Mouse (Mus musculus) kidney, adult 9 months (tissue): ENCODE results near the gene Gm20518.

Experiments
- DNase-seq: peaks from one replicate; pipeline ENCODE4 v3.0.0; 2022

Gene Gm20518

DNA sequence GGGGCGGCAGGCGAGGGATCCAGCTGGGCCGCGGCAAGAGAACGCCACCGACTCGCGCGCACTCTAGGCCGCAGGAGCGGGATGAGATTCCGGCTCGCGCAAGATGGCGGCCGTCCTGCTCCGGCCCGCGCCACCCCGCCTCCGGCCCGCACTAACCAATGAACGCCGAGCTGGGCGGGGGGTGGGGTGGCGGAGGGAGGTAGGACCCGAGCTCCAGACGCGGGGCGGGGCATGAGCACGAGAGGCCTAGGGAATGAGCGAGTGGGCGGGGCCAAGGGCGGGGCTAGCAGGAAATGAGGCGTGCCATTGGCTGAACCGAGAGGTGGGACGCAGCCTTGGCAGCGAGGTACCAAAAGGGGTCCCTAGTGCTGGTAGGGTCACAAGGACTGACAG lies at the start of gene Gm20518:
Gm20518 (minus strand) TSS at position 105 of the 393 bp plus-strand sequence.
- peak; percentile 99 for DNase-seq

DNA sequence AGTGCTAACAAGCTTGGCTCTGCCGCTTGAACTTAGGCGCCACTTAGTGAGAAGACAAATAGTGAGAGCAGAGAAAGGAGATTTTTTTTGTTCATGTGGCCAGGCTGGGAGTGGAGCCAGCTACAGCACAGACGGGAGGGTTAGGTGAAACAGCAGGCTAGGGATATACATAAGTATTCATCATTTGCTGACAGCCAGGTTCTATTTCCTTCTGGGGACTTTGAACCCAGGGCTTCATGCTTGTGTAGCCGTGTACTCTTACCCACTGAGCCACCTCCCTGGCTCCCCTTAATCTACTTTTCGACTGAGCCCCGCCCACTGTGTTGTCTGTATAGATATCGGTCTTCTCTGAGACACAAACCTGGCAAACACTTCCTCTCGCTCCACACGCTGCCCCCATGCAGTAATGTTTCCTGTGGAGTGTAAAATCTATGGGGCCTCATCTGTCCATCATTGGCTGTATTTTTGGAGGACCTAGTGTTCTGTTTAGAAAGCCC lies 47.8 kb upstream of the Gm20518 start:
- no peak for DNase-seq

DNA sequence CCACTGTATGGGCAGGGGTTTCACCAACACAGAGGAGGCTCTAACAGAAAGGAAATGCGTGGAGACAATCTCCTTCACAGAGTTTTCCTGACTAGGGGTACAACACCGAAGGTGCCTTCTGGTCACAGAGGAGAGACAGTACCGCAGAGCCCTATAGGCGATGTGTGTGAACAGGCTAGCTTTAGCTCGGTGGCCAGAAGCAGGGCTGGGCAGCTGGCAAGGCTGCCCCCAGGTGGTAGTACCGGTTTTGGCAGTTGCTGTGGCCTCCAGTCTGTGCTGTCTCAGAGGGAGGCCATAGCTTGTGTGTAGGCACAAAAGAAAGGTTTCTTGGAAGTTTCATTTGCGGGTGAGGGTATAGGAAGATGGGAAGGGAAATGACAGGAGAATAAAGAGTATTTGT lies 47.4 kb upstream of the Gm20518 start:
- peak; percentile 80 for DNase-seq

DNA sequence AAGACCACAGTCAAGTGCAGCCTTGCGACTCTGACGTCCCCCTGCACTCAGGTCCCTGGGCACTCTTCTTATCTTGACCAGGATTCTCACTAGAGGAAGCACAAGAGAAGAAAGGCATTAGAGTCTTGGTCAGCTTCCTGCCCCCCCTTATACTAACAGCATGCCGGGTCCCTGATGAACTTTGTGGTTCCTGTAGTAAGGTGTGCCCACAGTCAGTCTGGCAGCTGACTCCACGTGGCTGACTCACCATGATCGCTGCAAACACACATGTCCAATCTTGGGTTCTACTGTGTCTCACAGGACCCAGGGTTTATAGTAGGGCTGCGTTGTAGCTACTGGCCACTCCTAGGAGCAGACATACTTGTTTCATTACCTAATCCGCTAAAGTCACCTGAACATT lies 46.7 kb upstream of the Gm20518 start:
- no peak for DNase-seq

DNA sequence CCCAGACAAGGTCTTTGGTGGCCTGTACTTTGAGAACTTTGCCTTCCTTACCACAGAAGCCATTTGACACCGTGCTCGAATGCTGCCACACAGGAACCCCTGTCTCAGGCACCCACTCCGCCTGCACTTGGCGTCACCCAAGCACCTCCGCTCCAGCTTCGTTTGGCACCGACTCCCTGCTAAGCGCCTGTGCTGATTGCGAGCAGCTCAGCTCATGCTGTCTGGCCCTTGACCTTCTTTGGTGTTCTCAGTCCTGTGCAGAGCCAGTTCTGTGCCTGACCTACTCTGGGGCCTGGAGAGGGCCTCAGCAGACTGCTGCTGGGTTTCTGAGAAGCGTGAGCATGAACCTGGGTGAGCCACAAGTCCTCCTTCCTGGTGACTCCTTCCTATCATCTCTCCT lies 45.3 kb upstream of the Gm20518 start:
- DNase-seq: no peak

DNA sequence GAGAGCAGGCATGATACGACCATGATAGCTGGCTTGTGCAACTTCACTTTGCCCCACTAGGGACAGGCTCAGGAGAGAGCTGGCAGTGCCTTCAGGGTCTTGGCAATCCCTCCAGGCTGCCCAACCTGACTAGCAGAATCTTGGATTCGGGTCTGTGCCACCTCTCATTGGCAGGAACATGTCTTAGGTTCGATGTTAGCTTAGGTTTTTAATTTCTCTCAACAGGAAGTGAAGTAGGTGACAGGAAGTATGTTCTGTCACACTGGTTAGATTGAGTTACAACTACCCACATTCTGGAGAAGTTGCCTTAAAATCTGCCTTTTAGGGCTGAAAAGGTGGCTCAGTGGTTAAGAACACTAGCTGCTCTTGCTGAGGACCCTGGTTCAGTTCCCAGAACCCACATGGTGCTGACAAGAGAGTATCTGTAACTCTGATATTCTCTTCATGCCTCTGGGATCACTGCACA lies 43.0 kb upstream of the Gm20518 start:
- no peak for DNase-seq

DNA sequence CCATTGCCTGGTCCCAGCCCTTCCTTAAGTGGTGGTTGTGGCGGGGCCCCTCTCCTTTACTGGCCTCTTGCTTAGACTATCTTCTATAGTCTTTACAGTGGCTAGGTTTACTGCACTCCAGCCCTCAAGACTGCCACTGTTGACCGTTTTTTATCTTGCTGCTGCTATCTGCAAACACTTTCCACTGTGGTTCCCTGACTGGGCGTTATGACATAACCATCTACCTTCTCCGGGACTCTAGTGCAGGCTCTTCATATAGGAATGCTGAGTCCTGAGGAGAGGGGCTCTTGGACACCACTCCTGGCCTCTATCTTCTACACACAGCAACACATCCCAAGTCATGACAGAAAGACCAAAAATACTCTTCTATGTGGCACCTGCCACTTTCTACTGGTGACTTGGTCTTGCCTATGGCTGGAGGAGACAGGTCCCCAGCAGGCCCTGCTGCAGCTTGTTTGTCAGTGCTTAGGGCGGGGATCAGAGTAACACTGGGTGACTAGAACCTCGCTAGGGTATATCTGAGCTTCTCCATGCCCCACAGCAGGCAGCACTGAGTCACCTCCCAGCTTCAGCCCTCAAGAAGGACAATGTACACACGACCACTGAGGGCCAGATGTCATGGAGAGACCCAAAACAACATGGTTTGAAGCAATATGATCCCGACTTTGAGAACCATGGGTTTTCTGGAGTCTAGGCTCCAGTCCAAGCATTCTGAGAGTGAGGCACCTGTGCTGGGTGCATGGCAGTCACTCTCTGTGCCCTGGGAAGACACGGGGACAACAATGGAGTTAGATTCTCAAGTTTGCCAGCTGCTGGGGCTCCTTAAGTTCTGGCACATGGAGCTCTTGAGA lies 42.3 kb upstream of the Gm20518 start:
- no peak for DNase-seq

DNA sequence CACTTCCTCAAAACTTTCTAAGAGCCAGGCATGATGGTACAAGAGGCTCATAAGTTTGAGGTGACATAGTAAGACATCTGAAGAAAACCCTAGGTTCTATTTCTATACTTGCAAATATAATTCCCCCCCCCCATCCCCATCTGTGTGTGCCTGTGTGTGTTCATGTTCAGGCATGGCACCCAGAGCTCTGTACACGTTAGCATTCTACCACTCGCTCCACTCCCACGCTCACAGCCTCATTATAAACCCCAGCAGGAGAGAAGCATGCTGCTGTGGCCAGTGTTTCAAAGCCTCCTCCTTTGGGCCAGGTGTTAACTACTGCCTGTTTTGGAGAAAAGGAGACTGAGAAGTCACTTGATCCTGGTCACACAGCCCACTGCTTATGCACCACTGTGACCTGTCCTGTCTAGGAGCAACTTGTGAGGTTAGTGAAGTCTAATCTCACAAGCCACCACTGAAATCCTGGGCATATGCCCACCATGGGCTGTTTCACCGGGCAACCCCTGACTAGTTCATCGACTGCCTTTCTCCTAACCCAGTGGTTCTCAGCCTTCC lies 40.5 kb upstream of the Gm20518 start:
- DNase-seq: no peak

DNA sequence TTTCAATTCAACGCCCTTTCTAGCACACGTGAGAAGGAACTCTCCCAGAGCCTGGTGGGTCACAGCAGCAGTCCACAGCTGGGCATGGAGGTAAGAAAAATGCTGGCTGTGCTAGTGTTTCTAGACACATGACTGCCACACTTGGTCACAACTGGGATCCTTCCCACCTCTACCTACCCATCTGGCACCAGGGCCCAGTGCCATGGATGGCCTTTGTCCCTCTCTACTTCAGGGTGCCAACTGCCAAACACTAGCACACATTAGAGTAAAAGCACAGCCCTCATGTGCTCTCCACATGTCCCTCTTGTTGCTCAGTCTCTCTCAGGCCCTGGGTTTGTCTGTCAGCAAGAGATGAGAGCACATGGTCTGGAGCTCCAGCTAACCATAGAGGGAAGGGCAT lies 38.2 kb upstream of the Gm20518 start:
- no peak for DNase-seq

DNA sequence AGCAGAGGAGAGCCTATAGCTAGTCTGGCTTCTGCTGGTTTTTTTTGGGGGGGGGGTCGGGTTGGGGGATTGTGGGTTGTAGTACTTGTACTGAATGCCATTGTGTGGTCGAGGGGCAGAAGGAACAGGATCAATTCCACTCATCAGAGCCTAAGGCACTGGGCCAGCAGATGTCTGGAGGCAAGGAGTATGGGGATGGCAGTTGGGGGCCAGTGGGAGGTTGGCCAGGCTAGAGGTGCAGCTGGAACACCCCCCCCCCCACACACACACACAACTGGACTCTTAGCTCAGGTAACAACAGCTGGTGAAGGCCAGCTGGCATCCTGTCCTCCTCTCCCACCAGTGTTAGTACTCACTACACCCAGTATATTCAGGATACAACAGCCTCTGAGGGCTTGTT lies 37.7 kb upstream of the Gm20518 start:
- DNase-seq: no peak

DNA sequence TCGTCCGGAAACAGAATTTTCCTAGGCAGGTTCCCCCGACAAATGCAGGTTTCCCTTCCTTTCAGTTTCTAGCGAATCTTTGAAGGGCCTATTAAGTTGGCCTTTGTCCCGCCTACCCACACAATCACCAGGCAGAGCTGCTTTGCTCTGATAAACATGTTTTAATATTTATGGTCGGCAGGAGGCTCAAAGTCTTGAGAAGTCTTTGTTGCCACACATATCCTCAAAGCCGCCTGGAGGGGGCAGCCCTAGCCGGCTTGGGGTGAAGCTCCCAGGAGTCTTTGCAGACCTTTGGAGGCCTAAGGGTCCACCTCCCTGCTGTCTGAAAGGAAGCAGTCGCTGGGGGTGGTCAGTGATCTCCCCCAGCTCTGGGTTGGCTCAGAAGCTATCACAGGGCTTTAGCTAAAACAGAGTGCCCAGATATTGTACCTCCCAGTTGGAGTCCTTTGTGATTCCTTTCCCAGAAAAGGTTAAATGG lies 37.2 kb upstream of the Gm20518 start:
- DNase-seq: peak; percentile 89

DNA sequence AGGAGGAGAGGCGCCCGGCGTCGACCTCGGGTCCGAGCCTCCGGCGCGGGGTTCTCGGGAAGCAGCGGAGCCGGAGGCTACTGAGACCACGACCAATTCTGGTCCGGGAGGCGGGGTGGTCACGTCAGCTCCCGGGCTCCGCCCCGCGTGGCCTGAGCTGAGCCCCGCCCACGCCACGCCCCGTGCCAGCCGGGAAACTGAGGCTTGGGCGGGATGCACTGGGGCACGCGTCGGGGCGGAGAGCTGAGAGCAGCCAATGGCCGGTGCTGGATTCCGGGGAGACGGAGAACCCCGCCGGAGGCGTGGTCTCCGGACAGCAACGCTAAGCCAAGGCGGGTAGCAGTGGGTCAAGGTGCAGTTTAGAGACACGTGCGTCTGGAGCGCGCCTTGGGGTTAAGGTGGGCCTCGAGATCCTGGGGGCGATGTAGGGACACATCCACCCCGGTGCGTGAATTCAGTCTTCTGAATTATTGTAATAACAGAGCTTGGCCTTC lies 36.7 kb upstream of the Gm20518 start, which contains the start of gene Slc25a1:
Slc25a1 (minus strand) TSS at position 133 of the 494 bp plus-strand sequence.
- peak; percentile 83 for DNase-seq

DNA sequence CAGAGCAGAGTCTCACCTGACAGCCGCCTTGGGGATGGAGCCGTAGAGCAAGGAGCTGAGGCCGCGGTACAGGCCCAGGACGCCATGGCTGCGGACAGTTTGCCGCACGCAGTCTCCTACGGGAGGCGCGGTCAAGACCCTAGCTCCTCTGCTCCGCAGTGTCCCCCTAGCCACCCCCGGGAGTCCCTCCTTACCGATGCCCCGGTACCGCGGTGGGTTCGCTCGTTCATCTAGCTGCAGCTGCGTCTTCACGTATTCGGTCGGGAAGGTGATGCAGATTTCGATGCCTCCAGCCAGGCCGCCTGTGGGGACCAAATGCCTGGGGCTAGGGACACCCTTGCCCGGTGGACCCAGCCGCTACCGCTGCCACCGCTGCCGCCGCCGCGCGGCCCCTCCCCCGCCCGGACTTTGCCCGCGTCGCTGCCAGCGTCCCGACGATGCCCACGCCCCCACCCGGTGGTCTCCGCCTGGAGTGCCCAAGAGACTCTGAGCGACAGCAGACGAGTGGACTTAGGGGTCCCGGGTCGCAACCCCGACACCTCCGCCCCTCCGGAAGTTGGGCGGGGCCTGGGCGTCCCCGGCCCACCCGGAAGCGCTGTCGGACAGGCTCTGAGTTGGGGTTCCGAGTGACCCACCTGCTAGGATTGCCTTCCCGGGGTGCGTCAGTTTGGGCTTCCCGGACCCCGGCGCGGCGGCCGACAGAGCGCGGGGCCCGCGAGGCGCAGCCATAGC lies 36.0 kb upstream of the Gm20518 start:
- no peak for DNase-seq

DNA sequence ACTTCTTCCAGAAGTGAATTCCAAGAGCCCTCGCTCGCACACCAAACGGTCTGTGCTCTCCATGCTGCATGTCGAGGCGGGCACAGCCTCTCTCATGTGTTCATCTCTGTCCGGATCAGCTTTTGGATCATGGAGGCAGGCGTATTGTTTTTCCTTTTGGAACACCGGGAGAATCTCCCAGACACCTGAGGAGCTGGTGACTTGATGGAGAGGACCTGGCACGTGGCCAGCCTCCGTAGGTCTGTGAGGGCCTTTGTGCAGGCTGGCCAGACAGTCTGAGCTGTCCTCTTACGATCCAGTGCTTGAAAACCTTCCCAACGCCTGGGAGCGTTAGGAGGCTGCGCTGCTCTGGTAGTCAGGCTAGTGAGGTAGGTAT lies 30.7 kb upstream of the Gm20518 start:
- DNase-seq: no peak

DNA sequence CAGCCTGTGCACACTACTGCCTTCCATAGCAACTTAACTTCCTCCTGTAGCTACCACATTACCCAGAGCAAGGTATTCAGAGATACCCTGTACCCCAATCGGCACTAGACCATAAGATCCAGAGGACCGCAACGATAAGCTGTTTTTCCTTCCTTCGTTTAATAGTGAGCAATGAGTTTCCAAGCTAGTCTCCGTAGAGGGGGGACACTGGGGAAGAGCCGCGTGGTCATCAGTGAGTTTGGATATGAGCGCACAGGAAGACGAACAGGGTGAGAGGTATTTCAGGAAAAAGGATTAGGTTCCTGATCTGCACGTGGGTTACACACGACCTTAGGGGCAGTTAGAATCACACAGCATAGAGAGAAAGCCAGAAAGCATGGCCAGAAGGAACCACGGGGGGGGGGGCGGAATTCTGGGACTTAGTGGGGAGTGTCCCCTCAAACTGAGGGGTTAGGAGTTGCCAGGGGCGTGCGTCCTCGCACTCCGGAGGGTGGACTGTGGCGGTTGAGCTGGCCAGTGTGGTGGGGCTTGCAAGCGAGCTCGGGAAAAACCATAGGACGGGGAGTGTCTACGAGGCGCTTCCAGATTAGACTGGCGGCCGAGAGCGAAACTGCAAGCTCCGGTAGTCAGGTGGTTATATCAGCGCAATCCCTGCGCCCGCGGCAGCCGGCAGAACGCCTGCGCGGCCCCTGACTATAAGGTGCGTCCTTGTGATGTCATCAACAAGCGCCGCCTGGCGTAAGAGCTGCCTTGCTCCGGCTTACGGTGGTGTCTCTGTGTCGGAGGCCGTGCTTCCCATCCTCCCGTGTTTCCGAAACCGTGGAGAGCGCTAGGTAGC lies 30.1 kb upstream of the Gm20518 start:
- DNase-seq: peak; percentile 96

DNA sequence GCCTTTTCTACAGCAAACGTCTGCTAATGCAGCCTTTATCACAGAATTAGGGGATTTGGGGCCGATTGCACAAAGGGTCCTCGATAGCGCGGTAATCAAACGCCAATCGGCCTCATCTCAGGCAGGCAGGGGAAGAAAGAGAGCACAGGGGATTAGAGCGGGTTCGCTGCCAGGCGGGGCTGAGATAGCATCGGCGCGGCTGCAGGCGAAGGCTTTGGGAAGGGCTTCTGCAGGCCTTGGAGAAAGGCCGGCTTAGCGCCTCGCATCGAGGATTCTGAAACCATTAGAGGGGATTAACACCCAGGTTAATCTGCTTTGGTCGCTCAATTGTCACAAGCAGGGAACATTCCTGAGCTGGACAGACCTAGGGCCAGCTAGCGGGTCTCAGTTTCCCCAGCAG lies 29.1 kb upstream of the Gm20518 start:
- no peak for DNase-seq

DNA sequence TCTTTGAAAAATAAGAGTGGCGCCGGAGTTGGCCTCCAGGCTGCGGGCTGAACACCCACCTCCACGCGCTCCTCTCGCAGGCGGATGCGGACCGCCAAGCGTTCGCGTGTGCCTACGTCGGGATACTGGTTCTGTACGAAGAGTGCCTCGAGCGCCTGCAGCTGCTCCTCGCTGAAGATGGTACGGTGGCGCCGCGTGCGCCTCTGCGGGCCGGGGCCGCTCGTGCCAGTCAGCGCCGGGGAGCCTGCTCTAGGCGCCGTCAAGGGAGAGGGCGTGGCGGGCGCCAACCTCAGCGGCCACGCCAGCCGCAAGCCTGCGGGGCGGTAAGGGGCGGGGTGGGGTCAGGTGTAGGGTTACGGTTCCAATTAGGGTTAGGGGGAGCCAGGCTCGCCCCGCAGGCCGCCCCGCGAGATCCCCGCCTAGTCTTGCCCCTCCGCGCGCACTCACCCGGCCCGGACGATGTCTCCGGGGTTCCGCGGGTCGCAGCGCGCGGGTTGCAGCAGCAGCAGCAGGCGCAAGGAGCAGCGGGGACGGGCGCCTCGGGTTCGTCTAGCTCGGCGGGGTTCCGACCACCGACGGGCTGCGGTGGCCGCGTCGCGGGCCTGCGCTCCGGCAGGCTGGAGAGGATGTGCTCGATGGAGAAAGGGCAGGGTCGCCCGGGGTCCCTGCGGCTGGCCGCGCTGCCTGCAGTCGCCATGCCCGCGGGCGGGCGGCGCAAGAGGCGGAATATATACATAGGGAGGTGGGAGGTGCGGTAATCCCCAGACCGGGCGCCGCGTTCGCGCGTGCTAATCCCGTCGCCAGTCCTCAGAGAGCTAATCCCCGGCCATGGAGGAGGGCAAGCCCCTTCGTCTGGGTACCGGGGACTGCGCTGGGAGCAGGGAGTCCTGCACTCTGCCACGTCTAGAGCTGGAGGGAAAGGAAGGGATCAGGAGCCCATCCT lies 23.1 kb upstream of the Gm20518 start, which contains the start of gene Gsc2:
Gsc2 (minus strand) TSS at position 753 of the 943 bp plus-strand sequence.
- DNase-seq: no peak

DNA sequence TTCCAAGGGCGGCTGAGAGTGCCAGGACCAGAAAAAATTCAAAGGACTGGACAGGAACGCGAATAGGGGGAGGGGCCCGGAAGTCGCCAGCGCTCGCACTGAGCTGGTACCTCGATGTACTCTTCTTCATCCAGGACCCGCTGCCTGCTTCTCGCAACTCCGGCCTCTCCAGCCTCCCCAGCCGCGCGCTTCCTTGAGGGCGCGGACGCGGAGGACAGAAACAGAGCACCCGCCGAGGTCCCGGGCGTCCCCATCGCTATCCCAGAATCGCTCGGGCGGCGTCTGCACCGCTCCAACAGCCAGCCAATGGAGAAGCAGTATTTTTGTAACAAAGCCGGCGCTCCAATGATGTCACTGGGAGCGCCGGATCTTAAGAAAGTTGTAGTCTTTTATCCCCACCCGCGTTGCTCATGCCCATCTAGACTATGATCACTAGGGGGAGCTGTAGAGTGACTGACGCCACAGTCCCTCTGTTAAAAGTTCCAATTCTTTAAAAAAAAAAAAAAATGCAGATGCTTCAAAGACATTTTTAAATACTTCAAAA lies 19.7 kb upstream of the Gm20518 start, which contains the start of gene Ess2:
Ess2 (minus strand) TSS at position 297 of the 544 bp plus-strand sequence.
- DNase-seq: peak; percentile 96

DNA sequence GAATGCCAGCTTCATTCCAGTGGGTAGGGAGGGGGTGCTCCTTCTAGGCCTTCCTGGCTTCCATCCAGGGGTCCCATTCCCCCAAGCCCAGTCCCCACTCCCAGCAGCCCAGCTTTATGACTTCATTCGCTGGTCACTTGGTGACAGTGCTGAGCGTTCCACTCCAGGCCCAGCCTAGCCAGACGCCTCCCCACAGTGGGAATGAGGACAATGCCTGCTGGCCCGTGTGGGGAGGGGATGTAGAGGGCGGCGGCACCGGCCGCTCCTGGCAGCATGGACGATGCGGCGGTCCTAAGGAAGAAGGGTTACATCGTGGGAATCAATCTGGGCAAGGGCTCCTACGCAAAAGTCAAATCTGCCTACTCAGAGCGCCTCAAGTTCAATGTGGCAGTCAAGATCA lies 7.0 kb upstream of the Gm20518 start, which contains the start of the genes Dgcr2 and Tssk2:
Dgcr2 (minus strand) TSS at position 101 of the 400 bp plus-strand sequence.
Tssk2 (plus strand) TSS at position 176 of the 400 bp plus-strand sequence.
- no peak for DNase-seq

DNA sequence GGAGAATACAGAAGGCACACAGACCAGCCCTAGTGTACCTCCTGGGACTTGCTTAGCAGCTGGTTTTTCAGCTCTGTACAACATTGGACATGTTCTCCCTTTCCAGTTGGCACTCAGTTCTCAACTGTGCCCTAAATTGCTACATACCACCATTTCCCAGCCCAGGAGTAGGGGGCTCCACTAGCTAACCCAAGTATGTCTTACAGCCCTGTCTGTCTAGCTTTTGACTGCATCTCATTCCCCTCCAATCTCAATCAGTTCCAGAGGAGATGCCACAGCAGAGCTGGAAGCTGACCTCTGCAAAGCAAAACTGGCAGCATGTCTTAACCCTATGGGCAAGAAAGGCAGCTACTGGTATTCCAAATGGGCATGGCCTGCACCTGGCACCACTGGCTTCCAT lies 4.6 kb upstream of the Gm20518 start:
- DNase-seq: no peak
